Mouse (Mus musculus) forebrain, embryonic 11.5 days (tissue): ENCODE results near the gene Rabepk. TPM values are rescaled to one million over a fixed set of nuclear protein-coding genes. Genes with fewer than 3 reads are reported as not detected.

Experiments
- ATAC-seq: fragments of 200-750 bp; cut with Nextera tagmentation; replicated peaks from 2 replicates; pipeline ENCODE4 v1.8.0; 2017; ENCODE audit warnings: moderate TSS enrichment; ENCODE audit not compliant: low FRiP score
- DNase-seq: peaks from one replicate; pipeline ENCODE4 v3.0.0-alpha.2; 2017; ENCODE audit warnings: low spot score
- H3K27ac ChIP-seq: fragments of 300-500 bp; sonication (generic); 2 replicates; pipeline ENCODE4 v1.5.1; 2014; ENCODE audit warnings: low read depth, low read length
- H3K27me3 ChIP-seq: fragments of 300-500 bp; sonication (generic); 2 replicates; pipeline ENCODE4 v1.6.1; 2014; ENCODE audit warnings: mild to moderate bottlenecking, low read length, mixed read lengths; ENCODE audit not compliant: control insufficient read depth, insufficient read depth
- H3K36me3 ChIP-seq: fragments of 300-500 bp; sonication (generic); 2 replicates; pipeline ENCODE4 v1.6.1; 2014; ENCODE audit warnings: mild to moderate bottlenecking, low read length, moderate library complexity, mixed read lengths; ENCODE audit not compliant: control insufficient read depth, insufficient read depth
- H3K4me1 ChIP-seq: fragments of 300-500 bp; sonication (generic); replicated peaks from 2 replicates; pipeline ENCODE4 v1.6.1; 2014; ENCODE audit warnings: low read length, mixed read lengths; ENCODE audit not compliant: control insufficient read depth, insufficient read depth
- H3K4me2 ChIP-seq: fragments of 300-500 bp; sonication (generic); 2 replicates; pipeline ENCODE4 v1.6.1; 2014; ENCODE audit warnings: low read depth, mild to moderate bottlenecking, low read length, moderate library complexity, mixed read lengths; ENCODE audit not compliant: severe bottlenecking
- H3K4me3 ChIP-seq: fragments of 300-500 bp; sonication (generic); 2 replicates; pipeline ENCODE4 v1.5.1; 2014; ENCODE audit warnings: low read depth, low read length
- H3K9ac ChIP-seq: fragments of 300-500 bp; sonication (generic); 2 replicates; pipeline ENCODE4 v1.6.1; 2014; ENCODE audit warnings: low read length
- H3K9me3 ChIP-seq: fragments of 300-500 bp; sonication (generic); 2 replicates; pipeline ENCODE4 v1.6.1; 2016; ENCODE audit warnings: low read length, mixed read lengths; ENCODE audit not compliant: control insufficient read depth
- WGBS: fragments of 180-500 bp; shearing (Covaris S2); extraction: QIAGEN DNeasy Blood & Tissue Kit; methylation state at CpG from one replicate; pipeline ENCODE4 v1.1.7; 2014; 5-methylcytosine and 5-hydroxymethylcytosine counted together
- polyA plus RNA-seq: library from polyadenylated mRNA; unstranded; fragments of >200 nt; fragmentation: Nextera tagmentation; extraction: Ambion mirVana; gene quantifications from 2 replicates; pipeline ENCODE4 v1.2.1, GENCODE M21; 2014

Rabepk gene
- polyA plus RNA-seq, 1 experiment from 2014 or later, result 29.9 TPM

DNA sequence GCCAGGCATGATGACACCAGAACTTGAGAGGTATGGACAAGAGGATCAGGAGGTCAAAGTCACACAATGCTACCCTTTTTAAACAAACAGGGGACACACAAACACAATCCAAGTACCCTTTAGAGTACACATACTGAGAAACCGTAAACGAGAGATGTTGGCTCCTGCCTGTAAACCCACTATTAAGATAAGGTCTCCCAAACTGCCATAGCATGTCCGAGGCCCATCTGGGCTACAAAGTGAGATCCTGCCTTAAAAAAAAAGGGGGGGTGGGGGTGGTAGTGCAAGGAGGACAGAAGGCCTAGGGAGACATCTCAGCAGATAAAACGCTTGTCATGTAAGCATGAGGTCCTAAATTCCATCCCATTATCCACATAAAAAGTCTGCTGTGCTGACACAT, 51.2 kb downstream of the Rabepk start:
- H3K4me2 ChIP-seq, result no peak overlapping the region
- WGBS, result 95% methylated on average over 4 of the region's 4 CpGs
- ATAC-seq, result no peak

GRCm38 (mm10) chr2:34745673-34746072, 54.0 kb downstream of the Rabepk start:
- H3K27ac ChIP-seq, result no peak overlapping the region

More for the DNA sequence above, 51.2 kb downstream of the Rabepk start:
- Histone ChIP-seq H3K27me3 (no peaks in the 10 kb centered on the region), H3K36me3 (no peaks in the 10 kb centered on the region), H3K4me1 (no peaks in the 10 kb centered on the region), H3K4me3 (no peak overlapping the region), H3K9me3 (no peaks in the 10 kb centered on the region), H3K27ac (no peak overlapping the region), H3K9ac (no peak overlapping the region)
- no peak for DNase-seq

DNA sequence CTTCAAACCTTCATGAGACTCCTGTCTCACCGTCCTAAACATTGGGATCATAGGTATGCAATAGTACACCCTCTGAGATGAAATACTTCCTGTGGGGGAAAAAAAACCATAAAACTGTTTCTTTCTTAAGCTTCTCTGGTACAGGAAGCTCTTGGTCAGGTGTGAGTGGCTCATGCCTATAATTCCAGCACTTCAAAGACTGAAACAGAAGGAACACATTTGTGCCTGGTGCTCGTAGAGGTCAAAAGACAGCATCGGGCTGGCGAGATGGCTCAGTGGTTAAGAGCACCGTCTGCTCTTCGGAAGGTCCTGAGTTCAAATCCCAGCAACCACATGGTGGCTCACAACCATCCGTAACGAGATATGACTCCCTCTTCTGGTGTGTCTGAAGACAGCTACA, 55.2 kb downstream of the Rabepk start:
- H3K4me3 ChIP-seq, result no peak overlapping the region
- H3K4me1 ChIP-seq, result no peaks in the 10 kb centered on the region
- DNase-seq (no peak), ATAC-seq (no peak)
- no peaks in the 10 kb centered on the region for H3K27me3 ChIP-seq
- 92% methylated on average over 8 of the region's 8 CpGs for WGBS
- no peak overlapping the region for H3K4me2 ChIP-seq
- no peak overlapping the region for H3K27ac ChIP-seq
- H3K9me3 ChIP-seq, result no peaks in the 10 kb centered on the region
- no peaks in the 10 kb centered on the region for H3K36me3 ChIP-seq
- no peak overlapping the region for H3K9ac ChIP-seq

More at GRCm38 (mm10) chr2:34745673-34746072, 54.0 kb downstream of the Rabepk start:
- Histone ChIP-seq H3K4me2 (no peak overlapping the region), H3K9ac (no peak overlapping the region), H3K4me3 (no peak overlapping the region), H3K4me1 (no peaks in the 10 kb centered on the region), H3K9me3 (no peaks in the 10 kb centered on the region), H3K27me3 (no peaks in the 10 kb centered on the region), H3K36me3 (no peaks in the 10 kb centered on the region)
- WGBS, result 96% methylated on average over 2 of the region's 2 CpGs
- DNase-seq (no peak), ATAC-seq (no peak)

GRCm38 (mm10) chr2:34742675-34743074, 57.0 kb downstream of the Rabepk start:
- WGBS, result 96% methylated on average over 8 of the region's 8 CpGs
- Histone ChIP-seq H3K27me3 (no peaks in the 10 kb centered on the region), H3K36me3 (no peaks in the 10 kb centered on the region), H3K4me1 (no peaks in the 10 kb centered on the region), H3K27ac (no peak overlapping the region), H3K9ac (no peak overlapping the region), H3K4me3 (no peak overlapping the region), H3K4me2 (no peak overlapping the region), H3K9me3 (no peaks in the 10 kb centered on the region)
- DNase-seq (no peak), ATAC-seq (no peak)

- H3K9me3 ChIP-seq, result no peaks in the 10 kb centered on the region
- H3K36me3 ChIP-seq, result no peaks in the 10 kb centered on the region
- H3K27me3 ChIP-seq, result no peaks in the 10 kb centered on the region
- no peak overlapping the region for H3K4me2 ChIP-seq
- ATAC-seq (no peak), DNase-seq (no peak)
- no peak overlapping the region for H3K4me3 ChIP-seq
- 92% methylated on average over 12 of the region's 12 CpGs for WGBS
- H3K4me1 ChIP-seq, result no peaks in the 10 kb centered on the region
- no peak overlapping the region for H3K9ac ChIP-seq
- H3K27ac ChIP-seq, result no peak overlapping the region
Measured at GRCm38 (mm10) chr2:34741390-34742159, 58.1 kb downstream of the Rabepk start.

GRCm38 (mm10) chr2:34739684-34740391, 59.9 kb downstream of the Rabepk start:
- DNase-seq (no peak), ATAC-seq (no peak)
- Histone ChIP-seq H3K4me1 (no peaks in the 10 kb centered on the region), H3K4me2 (no peak overlapping the region), H3K36me3 (no peaks in the 10 kb centered on the region), H3K27me3 (no peaks in the 10 kb centered on the region), H3K27ac (no peak overlapping the region), H3K9me3 (no peaks in the 10 kb centered on the region), H3K9ac (no peak overlapping the region), H3K4me3 (no peak overlapping the region)
- 79% methylated on average over 1 of the region's 1 CpGs for WGBS

- H3K27ac ChIP-seq, result no peak overlapping the region
- ATAC-seq, result no peak
- H3K4me3 ChIP-seq, result no peak overlapping the region
- no peaks in the 10 kb centered on the region for H3K4me1 ChIP-seq
- H3K36me3 ChIP-seq, result no peaks in the 10 kb centered on the region
- no peak overlapping the region for H3K4me2 ChIP-seq
- no peaks in the 10 kb centered on the region for H3K9me3 ChIP-seq
- no peaks in the 10 kb centered on the region for H3K27me3 ChIP-seq
- DNase-seq, result no peak
- WGBS, result 82% methylated on average over 1 of the region's 1 CpGs
- no peak overlapping the region for H3K9ac ChIP-seq
Measured at GRCm38 (mm10) chr2:34737911-34738310, 61.8 kb downstream of the Rabepk start.

- DNase-seq (no peak), ATAC-seq (no peak)
Measured at GRCm38 (mm10) chr2:34736626-34737025, 63.1 kb downstream of the Rabepk start.

More at GRCm38 (mm10) chr2:34736626-34737025, 63.1 kb downstream of the Rabepk start:
- Histone ChIP-seq H3K27me3 (no peaks in the 10 kb centered on the region), H3K4me3 (no peak overlapping the region), H3K9ac (no peak overlapping the region), H3K27ac (no peak overlapping the region), H3K4me2 (no peak overlapping the region), H3K36me3 (no peaks in the 10 kb centered on the region), H3K9me3 (no peaks in the 10 kb centered on the region), H3K4me1 (no peaks in the 10 kb centered on the region)
- WGBS, result 84% methylated on average over 1 of the region's 1 CpGs
